Mouse (Mus musculus): ENCODE data around the gene Mindy3.
"Not testable (repeated sequence)": the region's sequence is repeated elsewhere in the genome, so short reads cannot be mapped to it uniquely, and the experiment has no call there.

Gene Mindy3

DNA sequence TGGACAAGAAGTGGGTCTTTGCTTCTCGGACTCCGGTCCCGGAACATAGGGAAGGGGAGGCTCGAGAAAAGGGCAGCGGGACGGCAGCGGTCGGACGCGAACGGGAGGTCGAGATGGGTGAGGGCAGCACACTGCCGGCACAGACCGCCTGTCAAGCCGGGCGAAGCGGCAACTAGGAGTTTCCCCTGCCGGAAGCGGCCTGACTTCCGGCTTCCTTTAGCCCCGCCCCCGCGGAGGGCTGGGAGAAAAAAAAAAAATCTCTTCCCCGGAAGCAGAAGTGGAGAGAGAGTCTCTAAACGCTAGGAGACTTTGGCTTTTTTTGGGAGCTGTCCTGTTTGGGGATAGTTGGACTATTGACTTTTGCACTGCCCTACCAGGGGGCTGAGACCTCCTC lies at the start of gene Mindy3:
TSS of gene Mindy3 (minus strand) at position 209 of the 394 bp plus-strand sequence.
- DNase-seq = peak; percentile 85

DNA sequence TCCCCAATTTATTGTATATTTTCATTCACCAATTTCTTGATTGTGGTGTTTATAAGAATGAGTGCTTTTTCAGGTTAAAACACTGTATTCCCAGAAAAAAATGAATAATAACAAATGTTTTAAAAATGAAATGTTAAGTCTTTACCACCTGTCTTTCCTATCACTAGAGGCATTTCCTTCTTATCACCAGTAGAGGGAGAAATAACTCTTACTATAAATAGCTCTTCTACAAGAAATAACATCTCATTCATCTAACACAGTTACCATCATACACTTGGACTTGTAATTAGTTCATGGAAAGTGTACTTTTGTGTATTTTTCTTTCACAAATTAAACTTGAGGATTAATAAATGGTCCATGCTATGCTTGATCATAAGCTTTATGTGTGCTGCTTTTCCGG lies 40.5 kb upstream of the Mindy3 start:
- no peak for DNase-seq

DNA sequence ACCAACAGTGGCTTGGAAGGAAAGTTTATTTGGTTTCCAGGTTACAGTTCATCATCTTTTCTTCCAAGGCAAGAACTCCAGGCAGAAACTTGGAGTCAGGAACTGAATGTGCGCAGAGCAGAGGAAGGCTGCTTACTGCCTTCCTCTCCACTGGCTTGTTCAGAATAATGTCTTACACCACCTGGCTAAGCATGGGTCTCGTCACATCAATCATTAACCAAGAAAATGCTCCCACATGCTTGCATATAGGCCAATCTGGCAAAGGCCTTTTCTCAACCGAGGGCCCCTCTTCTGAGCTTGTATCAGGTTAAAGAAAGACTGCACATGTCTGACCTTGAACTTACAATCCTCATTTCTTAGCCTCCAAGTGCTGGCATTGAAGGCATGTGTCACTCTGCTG lies 30.8 kb upstream of the Mindy3 start:
- no peak for DNase-seq

DNA sequence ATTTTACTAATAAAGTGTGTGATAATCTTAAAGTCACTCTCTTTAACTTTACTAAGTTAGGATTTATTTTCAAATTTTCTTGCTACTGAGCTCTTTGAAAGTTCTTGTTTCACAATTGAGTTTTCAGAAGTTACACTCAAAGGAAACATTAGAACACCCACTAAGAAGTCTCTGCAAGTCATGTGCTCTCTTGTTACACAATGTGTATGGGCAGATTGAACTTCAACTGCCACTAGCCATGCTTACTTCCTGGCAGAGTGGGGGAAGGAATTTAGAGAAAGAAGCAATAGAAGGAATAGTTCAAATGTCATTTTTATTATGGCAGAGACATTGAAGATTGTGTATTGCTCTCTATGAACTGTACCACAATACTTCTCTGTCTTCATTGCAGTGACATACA lies 20.9 kb upstream of the Mindy3 start:
- no peak for DNase-seq

DNA sequence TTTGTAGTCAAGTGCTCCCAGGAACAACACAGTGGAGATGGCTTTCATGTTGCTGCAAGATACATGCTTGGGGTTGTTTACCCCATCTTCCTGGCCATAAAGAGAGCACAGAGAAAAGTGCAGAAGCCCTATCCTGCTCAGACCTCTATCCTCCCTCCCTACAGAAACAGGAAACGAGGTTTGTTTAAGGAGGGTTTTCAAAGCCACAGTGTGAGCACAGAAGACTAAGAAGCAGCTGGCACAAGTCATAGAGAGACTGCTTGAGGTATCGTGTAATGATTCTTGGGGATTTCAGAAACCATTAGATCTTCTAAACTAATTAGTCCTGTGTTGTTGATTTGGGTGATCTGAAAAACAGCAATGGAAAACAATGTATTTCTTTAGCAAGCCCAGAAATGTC lies 20.3 kb upstream of the Mindy3 start:
- DNase-seq = no peak

DNA sequence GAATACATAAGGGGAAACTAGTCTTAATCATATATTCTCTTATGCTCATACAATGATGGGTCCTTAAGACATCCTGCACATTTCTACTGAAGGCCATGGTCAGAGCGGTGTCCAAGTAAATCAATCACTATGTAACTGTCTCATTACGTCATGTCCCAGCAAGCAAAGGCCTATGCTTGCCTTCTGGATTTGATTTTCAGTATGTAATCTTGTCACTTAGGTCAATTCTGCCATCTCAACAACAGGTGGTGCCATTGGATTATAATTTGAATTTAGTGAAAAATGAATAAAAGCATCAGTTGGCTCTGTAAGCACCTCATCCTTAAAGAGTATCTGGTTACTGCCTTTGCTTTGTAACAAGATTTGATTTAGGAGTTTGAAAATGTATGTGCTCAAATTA lies 18.9 kb upstream of the Mindy3 start:
- DNase-seq = no peak

DNA sequence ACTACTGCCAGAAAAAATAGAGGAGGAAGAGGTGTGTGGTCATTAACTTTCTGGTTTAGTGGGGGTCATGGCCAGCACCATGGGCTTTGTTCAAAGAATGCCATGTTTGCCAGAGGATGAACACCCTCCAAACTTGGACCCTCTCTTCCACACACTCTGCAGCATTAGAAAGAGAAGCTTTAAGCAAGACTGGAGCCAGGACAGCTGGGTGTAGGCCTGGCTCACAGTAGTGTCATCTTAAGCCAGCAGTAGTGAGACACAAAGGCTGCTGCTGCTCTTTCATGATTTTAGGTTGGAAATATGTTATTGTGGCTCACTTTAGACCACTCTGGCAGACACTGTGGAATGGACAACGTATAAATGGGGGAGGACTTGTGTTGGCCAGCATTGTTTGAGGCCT lies 12.8 kb upstream of the Mindy3 start:
- no peak for DNase-seq

DNA sequence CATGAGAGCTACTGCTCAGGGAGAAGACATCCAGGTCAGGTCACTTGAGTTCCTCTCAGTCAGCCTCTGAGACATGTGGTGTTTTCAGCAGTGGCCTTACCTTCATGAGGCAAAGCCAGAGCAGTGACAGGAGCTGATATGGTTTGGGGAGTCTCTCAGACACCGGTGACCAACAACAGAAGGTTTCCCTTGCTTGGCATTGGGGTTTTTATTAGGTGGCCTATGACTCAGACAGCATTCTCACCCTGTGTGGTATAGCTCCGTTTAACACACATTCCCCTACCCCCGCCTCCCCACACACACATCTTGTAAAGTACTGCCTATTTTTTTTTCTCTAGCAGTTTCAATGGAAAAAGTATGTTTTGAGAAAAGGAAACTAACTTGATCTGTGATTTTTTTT lies 5.1 kb upstream of the Mindy3 start:
- DNase-seq = no peak

DNA sequence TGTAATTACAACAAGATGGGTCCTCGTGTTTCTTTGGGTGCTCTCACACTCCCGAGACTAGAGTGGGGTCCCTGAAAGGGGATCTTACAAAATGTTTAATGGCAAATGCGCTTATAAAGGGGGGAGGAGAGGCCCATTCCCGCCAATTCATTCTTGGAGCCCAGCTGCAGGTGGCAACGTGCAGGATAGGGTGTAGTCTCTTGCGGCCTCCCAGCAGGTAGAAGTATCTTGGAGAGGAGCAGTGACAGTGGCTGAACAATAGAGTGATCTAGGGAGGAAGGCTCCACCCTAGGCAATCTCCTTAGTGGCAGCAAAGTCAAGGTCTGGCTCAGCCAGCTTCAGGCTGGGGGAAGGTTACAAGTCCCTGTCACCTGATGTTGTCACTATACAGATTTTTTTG lies 4.2 kb upstream of the Mindy3 start:
- not testable (repeated sequence) for DNase-seq

DNA sequence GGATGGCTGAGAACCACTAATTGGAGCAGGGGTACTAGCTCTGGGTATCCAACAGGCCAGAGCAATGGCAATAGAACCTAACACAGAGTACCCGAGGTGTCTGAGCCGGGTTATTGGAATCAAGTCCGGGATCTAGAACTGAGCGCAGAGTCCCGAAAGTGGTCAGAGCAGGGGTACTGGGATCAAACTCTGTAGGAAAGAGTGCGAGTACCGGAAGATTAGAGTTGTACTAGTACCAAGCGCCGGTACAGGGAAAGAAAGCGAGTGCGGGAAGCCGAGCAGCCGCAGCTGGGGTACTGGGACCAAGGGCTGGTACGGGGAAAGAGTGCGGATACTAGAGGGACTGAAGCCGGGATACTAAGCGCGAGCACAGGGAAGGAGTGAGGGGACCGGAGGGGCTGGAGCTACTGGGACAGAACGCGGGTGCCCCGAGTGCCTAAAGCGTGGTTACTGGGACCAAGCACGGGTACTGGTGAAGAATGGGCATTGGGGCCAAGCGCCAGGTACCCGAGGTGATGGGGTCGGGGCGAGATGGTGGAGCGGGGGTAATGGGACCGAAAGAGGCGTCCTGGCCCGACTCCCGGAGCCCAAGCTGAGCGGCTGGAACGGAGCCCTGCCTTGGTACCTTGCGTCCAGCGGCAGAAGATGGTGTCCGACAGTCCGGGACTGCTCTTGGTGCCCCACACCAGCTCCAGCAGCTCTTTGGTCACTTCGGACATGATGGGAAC lies 572 bp downstream of the Mindy3 start:
- peak; percentile 7 for DNase-seq

DNA sequence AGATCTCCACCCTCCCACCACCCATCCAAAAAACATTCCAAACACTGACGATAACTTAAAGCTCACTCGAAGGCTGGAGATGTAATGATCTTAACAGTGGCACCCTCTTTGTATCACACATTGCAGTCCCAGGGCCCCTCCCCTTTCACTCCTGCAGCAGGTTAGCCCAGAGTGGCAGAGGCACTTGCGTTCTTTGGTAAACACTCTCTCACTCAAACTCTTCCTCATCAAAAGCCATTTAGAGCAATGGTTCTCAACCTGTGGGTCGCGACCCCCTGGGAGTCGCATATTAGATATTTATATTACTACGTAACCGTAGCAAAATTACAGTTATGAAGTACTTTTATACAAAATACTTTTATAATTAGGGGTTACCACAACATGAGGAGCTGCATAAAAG lies 1.1 kb downstream of the Mindy3 start:
- DNase-seq = no peak

DNA sequence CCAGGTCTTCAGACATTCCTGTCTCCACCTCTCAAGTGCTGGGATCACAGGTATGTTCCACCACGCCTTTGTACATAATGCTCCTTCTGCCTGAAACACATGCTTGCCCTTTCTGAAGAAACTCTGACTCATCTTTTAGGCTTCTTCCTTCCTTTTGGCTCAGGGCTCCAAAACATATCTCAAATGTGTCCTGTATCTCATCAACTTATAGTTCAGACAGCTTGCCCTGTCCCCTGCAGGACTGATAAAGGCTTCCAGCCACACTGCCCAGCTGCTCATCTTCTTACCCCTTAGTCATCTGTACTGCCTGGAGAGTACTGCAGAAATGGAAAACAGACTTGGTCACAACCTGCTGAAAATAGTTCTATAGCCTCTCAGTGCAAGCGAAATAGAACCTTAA lies 7.0 kb downstream of the Mindy3 start:
- no peak for DNase-seq

DNA sequence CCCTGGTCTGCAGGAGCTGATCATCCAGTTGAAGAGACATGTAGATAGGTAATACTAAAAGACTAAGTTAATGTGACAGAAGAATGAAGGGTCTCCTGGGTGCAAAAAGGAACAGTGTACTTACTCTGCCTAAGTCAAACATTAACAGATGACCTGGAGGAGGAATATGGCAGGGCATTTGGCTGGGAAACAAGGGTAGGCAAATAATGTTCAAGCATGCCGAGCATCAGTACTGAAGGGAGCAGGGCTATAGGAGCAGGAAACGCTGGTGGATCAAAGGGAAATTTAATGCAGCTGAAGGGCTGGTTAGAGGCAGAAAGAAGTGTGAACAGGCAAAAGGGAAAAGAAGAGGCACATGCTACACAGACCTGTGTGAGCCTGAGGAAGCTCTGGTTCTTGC lies 8.1 kb downstream of the Mindy3 start:
- no peak for DNase-seq

DNA sequence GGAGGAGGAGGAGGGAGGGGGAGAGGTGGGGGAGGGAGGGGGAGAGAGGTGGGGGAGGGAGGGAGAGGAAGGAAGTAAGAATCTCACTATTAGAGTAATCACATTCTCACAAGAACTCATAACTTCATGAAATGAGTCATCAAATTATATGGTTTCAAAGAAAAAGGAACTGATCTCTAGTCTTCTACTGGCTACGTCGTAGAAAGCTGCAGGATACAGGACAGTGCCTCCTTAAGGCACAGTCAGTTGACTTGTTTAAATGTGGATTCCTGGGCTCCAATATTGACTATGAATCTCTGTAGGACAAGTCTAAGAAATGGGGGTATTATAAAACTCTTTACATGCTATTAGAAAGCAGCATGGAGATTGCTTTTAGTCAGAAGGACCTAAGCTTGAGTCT lies 12.5 kb downstream of the Mindy3 start:
- no peak for DNase-seq

DNA sequence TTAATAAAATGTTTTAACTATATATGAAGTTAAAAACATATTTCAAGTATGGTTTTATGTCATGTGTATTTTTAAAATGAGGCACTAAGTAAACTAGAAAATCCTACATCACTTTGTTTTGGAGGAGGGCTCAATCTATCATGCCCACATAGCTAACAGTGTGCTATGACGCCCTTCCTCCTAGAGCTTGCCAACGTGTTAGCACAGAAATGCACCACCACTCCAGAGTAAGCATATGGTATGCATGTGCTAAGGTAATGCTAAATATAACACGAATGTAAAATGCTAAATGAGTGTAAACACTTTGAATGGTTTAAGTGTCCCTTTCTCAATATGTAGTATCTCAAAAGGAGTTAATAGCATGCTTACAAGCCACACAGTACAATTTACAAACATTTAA lies 16.8 kb downstream of the Mindy3 start:
- no peak for DNase-seq

DNA sequence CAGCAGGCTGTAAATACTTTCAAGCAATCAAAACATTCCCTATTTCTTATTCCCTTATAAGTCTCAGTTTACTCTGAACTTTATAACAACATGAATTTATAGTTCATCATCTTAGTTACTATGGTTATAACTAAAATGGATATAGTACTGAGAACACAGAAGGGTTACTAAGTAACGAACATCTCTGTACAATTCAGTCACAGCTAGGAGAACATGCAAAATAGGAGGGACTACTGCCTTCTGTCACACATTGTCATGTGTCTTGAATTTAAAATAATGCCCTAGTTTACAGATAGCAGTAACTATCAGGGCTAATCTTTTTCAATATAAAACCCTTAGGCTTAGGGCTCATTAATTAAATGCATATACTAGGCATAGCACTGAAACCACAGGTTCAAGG lies 18.1 kb downstream of the Mindy3 start:
- no peak for DNase-seq

DNA sequence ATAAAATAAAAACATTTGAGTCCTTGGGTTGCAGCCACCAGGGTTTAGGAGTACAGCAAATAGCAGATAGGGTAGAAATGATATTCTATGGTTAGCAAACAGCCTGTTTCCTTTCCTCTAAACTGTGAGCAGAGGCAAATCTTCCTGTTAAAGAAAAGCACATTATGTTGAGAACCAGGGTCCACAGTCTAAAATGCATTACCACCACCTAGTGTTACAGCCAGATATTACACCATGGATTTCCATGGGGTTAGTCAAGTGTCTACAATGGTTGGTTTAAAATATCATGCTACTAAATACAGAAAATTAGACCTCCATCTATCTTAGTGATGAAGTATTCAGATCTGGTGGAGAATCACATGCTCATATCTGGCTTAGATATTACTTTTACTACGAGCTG lies 30.2 kb downstream of the Mindy3 start:
- peak; percentile 6 for DNase-seq

DNA sequence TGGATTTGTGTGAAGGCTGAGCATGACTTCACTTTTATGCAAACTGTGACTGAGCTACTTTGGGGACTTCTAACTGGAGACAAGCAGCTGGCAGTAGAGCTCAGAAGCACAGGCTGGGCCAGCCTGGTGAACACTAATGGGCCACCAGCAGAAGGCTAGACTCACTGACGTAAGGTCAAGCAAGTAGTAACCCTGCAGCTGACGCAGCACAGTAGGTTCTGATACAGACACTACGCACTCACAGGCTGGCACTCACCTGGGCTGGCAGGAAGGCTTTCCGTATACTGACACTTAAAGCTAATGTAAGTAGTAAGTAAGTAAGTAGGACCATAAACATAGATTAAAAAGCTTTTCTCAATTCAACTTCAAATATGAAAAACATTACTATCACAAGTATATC lies 30.7 kb downstream of the Mindy3 start:
- DNase-seq = no peak

DNA sequence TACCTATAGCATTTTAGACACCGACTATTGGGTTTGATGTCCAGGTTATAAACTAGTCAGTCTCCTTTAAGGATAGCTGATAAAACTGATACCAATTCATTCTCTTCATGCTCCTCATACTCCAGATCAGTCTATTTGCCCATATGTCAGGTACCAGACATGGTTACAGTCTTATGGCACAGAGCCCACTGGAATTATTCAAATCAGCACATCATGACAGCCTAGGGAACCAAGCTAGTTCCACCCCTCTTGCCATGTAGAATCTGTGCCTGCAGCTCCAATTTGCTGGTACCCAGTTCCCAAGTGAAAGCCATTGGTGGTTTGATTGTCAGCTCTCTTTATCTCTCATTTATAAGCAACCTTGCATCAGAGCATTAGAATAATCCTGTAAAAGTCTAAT lies 34.9 kb downstream of the Mindy3 start:
- DNase-seq = no peak

DNA sequence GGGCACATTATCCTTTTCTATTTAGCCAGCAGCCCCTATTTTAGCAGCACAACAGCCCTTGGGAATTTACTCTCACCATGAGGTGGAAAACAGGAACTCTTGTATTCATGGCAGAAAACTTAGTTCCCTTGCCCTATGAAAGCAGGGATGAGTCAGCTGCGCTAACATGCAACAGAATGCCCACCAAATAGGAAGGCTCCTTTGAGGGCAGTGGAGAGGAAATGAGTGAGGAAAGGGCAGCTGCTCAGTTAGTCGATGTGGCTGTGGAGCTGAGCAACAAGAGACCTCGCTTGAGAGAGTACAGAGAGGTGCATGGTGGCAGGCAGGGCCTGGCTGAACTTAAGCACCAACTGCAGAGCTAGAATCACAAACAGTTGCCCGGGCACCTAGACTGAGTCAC lies 36.6 kb downstream of the Mindy3 start:
- no peak for DNase-seq

DNA sequence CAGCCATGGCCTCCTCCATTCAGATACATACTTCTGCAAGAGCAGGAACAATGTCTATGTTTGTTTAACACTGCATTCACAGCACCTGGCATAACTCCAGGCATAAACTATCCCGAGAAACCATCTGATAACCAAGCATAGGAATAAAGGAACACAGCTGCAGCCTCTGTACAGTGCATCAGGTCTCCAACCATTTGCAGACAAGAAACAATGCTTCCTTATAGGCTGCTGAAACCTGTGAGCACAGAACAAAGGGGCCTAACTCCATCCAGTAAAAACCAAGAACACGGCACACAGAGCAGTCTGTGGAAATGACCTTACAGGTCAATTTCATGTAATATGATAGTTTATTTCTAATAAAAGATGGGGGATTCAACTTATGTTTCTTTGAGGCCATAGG lies 39.0 kb downstream of the Mindy3 start:
- DNase-seq = no peak

DNA sequence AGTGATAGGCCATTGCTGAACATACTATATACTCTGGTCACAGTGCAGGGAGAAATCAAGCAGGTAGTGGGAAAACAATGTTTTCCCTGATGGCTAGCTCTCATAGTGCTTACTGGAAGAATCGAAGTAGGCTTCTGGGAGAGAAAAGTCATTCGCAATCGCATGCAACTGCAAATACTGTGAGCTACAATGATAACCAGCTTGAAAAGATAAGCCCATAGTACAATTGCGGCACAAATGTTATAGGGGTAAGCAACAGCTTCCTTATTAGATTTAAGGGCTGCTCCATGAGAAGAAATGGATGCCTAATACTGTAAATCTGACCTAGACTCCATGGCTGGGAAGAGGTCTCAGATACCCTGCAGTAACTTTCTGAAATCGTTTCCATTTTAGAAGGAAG lies 40.7 kb downstream of the Mindy3 start:
- DNase-seq = no peak

DNA sequence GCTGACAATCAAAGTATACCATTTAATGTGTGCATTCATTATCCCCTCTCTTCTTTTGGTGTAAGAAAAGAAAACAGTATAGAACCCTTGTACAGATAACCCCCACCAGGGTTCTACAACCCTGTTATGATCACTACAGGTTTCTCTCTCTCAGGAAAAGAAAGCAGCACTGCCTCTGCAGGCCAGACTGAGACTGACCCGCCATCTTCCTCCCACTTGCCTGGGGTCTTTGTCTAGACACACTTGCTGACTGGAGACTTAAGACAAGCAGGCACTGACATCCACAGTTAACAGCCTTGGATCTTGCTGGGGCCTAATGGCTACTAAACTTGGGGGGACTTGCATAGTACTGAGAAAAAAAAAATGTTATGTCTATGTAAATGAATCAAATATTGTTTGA lies 42.2 kb downstream of the Mindy3 start:
- no peak for DNase-seq

DNA sequence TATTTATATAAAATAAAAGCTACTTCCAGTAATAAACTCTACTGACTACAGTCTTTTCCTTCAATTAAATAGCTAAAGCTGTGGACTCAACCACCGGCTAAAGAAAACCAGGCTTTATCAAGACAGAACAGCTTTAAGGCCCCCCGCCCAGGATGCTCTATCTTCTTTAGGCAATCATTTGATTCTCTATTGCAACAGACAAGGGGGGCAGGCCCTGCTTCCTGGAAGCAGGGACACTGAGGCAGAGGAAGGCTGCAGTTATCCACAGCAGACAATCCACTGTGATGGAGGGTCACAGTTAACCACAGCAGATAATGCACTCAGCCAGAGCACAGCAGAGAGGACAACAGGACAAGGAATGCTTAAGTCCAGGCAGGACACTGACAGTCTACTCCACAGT lies 46.4 kb downstream of the Mindy3 start:
- no peak for DNase-seq

DNA sequence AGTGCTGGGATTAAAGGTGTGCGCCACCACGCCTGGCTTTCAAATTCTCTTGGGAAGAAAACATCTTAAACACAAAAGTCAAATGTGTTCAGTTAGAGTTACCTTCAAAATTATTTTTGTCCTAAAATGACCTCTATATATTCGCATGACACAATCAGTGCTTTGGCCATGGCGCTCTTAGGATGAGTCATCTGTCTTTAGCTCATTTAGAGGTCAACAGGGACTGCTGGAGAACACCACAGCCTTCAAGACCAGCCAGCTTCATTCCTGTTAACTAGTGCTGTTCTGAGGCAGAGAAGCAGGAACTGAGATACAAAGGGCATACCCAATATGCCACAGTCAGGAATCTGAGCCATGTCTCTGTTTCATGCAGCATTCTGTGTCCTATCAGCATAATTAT lies 47.9 kb downstream of the Mindy3 start:
- no peak for DNase-seq

DNA sequence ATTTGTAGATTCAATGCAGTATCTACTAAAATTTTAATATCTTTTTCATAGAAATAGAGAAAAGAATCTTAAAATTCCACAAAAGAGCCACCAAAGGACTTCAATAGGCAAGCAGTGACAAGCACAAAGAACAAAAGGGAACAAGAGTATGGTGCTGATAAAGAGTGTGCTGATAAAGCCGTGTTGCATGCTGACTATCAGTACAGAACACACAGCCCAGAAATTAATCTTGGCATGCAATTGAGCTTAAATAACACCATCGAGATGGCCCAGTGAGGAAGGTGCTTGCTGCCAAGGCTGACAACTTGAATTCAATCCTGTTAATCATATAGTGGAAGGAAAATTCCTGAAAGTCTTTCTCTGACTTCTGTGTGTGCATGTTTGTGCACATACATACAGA lies 50.8 kb downstream of the Mindy3 start:
- DNase-seq = no peak
